Mouse (Mus musculus) layer of hippocampus, adult 9-11 months (tissue): Measurements from ENCODE around the gene Meis1.

Experiments used
- DNase-seq: peaks from one replicate; pipeline ENCODE4 v3.0.0; 2022

The Meis1 gene

DNA sequence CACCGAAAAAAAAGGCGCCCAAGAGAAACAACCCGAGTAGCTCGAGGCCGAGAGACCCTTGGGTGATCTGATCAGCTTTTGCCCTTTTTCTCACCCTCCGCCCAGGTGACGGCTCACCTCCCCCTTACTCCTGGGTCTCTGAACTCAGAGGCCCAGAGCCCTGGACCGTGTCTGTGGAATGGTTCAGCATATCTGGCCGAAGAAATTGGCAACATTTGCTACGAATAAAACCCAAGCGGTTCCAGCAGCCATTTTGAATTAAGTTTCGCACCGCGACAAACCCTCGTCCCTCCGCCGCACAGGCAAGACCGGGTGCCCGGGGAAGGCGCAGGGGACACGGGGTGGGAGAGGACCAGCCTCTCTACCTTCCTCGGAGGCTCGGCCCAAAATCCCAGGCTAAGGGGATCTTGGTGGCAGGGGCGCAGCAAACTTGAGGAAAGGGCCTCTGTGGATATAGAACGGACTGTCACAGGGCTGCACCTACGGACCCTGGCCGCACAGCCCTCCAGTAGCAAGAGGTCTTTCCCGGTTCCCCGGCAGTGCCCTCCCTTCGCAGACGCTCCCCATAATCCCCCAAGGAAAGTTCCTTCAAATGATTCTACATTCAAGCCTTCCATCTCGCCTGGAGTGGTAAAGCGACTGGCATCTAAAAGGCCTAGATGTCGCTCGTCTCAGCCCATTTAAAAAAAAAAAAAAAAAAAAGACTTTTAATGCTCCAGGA, 4.2 kb downstream of the Meis1 start:
- no peak for DNase-seq

DNA sequence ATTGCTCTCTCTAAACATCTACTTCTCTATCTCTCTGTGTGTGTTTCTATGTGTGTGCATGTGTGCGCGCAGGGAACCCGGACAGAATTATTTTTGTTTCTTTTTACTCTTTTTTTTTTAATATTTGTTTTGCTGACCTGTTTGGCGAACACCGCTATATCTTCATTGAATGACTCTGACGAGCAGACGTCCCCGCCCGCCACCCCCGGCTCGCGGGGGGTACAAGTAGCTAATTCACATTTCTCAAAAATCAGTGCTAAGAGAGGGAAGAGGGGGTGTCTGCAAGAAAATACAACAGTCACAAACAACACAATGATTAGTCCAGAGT, 4.7 kb downstream of the Meis1 start:
- DNase-seq: no peak

DNA sequence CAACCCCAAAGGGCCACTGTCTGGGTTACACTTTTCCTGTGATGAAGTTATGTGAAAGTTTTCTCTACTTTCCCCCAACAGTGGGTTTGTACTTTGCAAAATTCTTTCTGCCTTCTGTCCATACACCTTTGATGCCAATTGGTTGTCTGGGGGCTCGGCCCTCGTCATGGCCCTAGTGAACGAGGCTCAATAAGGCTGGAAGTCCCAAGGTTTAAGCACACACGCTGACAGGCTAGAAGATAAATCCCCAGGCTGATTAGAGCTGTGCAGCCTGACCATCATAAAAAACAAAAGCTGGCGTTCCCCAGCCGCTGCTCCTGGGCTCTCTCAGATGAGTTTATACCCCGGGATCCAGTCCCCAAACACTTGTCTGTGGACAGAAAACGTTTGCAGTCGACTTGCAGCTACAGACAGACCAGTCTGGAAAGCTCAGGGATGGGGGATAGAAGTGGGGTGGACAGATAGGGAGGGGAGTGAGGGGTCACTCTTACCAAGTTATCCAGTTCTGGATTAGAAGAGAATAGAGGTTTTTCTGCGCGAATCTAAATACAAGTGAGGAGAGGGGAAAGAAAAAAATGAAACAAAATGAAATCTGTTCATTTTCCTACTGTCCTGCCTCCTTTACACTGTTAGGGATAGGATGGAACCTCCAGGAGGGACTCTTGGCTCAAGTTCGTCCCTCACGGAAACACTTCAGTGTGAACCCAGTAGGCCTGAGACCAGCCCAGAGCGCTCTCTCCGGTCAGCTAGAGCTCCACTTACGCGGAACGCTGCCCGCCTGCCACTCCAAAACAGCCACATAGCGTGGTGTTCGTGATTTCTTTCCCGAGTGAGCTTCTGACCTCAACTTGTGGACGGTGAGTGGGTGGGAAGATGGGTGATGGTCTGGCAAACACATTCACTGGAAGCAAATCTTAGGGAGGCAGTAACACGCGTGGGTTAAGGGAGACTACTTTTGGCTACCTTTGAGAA, 5.4 kb downstream of the Meis1 start:
- DNase-seq: no peak

DNA sequence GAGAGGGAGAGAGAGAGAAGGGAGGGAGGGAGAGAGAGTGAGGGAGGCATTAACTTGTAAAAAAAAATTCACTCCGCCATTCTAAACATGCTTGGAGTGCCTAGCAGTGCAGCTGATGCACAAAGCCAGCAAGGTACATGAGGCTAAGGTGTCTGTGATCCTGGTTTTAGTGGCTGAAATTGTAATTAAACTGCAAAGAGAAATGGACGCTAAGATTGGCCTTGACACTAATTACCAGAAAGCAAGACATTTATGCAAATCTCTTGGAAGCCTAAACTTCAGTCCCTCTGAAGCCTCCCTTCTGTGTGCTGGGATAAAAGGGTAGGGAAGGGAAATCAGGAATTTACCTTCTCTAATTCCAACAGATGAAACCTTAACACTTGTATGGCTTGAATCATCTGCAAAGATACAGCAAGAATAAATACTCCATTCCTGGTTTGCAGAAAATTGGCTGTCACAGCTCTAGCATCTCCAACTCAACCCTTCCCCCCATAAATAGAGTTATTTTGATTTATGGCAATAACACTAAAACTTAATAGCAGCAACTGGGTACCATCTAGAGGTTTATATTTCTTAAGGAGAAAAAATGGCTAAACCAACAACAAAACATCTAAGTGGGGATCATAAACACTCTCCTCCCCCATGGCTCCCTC, 6.2 kb downstream of the Meis1 start:
- DNase-seq: no peak

DNA sequence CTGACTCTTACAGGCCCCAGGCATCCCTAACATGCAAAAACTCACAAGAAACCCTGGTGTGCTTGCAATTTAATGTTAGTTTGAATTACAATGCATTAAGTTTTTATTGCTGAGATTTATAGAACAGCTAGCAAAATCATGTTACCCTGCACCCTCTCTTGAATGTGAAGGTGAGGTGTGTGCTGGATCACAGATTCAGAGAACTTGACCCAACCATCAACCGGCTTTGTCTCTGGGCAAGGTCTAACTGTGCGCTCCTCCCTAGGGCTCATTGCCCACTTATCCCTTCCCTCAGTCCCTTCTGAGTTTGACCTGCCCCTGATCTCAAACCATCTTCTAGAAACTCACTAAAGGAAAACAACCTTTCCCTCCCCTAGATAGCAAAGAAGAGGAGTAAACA, 6.8 kb downstream of the Meis1 start:
- no peak for DNase-seq

DNA sequence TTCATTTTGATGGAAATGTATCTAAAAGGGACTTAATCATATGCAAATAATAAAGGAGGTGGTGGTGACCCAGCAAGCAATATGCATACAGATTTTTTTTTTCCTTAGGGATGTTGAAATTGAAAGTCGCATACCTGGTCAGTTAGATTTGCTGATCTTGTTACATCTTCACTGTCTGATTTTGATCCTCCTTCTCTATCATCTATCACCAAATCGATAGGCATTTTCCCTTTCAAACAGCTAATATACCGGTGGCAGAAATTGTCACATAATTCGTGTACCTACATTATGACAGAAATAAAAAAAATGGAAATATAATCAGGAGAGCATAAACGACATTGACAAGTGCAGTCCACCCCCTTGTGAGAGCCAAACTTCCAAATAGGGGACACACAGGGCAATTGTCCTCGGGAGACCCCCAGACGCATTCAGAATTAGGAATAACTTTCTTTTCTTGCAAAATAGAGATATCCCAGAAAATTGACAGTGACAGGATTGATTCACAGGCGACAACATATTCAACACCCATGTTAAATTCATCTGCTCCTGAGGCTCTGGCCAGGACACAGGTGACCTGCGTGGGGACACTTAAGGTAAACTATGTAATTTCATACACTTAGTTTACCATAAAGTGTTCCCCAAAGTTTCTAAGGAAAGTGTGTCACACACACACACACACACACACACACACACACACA, 7.5 kb downstream of the Meis1 start:
- DNase-seq: no peak

DNA sequence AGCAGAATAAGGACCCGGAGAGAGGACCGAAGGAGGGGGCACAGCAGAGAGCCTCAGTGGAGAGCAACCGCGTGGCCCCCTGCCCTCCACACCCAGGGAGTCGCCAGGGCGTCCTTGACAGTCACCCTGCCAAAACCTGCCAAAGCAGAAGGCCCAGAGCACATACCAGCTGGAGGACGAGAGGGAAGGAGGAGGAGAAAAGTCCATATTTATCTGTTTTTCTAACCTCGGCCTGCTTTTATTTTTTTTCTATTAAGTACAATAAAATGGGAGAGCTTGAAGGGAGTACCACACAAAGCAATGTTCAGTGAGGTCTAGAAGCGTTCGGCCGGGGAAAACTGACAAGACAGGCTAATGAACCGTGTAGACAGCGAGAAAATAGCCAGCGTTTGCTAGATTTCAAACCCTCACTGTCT, 8.4 kb downstream of the Meis1 start:
- DNase-seq: no peak

DNA sequence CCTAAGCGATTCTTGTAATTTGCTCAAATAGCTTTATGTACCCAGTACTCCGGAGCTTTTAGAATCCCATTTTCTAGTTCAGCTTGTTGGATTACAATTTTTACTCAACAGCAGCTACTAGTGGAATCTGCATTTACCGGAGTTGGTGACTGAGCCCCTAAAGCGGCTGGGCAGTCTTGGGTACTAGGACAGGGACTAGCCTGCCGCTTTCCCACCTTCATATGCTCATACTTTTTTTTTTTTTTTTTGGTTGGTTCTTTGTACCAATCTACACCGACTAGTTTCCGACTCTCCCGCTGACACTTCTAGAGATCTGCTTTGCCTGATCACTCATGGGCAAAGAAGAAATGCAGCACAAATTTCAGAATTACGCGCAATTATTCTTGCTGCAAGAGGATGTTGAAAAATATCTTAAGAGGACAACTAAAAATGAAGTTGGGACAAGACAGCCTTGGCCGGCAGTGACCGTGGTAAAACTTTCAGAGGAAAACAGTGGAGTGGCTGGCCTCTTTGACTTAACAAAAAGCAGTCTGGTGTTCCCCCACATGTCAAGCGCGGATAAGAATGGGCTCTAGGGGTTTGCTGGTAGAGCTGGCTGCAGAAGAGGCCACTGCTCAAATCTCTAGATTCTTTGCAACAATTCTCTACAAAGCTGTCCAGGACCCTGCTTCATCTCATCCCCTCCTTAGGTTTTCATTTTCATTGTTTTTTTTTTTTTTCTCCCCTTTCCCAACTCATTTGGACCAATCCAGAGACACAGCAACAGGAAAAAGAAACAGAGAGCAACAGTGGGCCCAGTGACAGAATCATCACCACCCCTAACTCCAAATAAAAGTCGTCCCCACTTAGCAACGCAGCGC, 9.0 kb downstream of the Meis1 start:
- no peak for DNase-seq

DNA sequence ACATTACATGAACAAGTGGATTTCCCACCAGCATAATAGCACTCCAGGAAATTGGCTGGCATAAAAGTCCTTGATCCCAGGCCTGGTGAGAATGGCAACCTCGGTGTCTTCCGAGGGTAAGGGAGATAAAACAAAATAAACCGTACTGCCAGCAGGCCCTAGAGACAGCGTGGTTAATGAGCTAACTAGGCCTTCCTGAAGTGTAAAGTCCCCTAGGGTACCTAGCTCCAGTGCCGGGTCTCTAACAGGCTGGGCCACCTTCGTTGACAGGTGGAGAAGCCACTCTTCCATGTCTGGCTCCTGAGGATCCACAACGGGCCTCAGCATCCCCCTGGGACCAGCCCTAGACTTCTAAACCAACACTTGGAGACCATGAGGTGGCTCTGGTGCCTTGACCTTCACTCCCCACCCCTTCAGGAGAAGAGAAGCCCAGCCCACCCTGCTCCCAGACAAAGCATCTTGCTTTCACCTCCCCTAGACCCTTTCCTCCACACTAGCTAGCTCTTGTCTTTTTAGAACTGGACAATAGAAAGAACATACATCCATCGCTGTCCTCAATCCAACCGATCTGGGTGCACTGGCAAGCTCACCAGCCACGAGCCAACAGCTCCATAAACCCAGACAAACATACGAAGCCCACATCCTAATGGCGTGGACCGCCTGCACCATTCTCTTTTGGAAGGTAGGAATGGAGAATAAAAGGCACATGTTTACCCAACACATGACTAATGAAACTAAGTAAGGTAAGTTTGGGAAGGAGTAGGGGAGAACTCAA, 10.0 kb downstream of the Meis1 start:
- DNase-seq: no peak

DNA sequence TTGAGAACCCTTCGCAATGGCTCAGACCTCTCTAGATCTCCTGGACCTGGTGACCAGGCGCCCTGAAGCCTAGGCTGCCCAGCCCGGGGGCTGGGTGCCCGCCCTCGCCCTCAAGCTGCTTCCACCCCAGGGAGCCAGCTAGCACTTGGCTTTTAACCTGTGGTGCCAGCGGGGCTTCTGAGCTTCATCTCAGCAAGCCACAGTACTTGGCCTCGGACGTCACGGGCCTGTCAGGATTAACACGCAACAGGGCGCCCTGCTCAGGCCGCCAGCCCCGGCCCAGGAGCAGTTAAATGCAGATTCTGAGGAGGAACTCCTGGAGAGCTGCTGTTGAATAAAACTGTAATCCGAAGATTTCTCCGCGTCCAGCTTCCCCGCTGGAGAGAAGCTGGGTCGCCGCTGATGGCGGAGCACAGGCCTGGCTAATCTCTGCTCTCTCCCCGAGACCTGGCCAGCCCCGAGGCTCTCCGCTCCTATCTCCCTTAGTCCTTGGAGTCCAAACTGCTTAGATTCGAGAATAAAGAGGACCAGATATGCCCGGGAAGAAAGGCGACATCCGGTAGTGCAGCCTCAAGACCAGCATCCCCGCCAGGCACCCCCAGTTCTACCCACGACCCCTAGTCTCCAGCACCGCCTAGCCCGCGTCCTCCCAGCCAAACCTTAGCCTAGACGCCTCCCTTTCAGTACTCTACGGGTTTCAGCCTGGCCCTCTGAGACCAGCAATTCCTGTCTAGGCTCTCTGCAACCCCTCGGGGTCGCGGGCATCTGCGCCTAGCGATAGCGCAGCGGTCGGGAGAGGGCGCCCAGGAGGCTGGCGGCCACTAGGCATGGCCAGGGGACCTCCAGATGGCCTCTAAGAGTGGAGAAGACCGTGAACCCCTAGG, 11.0 kb downstream of the Meis1 start:
- DNase-seq: no peak

DNA sequence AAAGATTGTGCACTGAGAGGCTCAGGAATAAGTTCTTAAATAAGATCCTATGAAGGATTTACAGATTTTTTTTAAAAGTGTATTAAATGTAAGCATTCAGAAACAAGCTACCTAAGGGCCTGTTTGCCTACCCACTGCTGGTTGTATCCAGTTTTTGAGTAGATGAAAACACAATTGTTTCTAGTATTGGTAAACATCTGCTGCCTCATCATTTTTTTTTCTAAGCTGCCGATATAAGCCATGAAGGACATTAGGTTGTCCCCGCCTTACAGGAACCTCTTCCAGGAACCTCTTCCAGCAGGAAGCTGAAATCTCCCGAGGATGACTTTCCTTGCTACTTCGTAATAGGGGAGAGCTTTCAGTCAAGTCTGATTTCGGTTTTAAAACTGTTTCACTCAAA, 11.7 kb downstream of the Meis1 start:
- DNase-seq: no peak

DNA sequence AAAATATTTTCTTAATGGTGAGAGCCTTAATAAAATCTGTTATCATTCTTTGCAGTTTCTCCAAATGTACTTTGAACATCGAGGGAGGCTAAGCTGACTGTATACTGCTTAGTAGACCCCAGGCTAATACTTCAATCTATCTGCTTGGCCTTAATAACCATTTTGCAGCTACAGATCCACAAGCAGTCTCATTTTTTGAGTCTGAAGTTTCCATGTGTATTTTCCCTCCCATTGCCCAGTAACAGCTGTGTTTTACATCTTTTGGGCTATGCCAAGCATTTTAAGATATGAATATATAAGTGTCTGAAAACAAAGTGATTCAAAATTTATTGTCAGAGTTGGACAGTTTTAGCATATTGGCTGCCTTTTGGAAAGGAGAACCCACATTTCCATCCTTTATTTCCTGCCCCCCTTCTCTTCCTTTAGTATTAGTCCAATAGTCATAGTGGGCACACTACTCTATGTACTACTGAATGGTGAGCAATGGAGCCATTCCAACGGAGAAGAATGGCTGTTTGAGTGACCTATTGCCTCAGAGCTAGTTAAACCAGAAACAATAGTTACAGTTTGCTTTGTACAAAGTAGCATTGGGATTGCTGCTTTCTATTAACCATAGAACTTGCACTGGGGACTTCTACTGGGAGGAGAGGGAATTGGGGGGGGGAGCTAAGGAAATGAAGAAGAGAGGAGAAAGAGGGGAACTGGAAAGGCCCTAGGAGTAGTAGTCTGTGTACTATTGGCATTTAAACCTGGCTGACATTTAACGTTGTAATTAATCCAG, 12.7 kb downstream of the Meis1 start:
- DNase-seq: no peak

DNA sequence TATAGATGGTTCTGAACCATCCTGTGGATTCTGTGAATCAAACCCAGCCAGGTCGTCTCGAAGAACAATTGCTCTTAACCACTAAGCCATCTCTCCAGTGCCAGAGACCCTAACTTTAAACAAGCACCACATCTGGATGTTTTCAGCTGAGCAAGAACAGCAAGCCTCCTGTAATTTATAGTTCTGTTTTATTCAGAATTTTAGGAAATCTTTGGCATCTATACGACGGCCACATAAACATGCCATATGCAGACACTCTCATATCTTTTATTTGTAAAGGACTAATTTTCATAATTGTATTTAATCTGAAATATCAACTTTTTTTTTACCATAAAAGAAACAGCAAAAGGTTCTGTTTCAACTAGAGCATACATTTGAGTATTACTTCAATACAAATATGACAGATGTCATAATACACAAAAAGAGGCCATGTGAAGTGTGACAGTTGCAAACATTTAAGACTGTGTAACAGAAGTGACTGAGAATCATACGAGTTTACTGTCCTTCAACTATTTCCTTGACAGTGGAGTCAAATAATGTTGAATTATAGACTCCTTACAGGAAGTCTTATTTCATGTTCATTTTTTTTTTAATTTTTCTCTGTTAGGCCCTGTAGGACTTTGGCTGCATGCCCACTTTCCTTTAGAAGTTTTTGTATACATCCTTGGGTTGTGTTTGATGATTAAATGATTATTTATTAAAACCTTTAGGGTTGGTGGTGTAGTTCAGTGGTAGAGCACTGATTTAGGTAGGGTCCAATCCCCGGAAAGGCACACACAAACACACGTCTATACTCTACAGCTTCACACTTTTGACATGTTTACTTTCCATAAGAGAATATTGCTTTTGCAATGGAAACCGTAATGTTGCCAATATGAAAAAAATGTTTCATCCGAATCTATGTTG, 13.5 kb downstream of the Meis1 start:
- DNase-seq: no peak

DNA sequence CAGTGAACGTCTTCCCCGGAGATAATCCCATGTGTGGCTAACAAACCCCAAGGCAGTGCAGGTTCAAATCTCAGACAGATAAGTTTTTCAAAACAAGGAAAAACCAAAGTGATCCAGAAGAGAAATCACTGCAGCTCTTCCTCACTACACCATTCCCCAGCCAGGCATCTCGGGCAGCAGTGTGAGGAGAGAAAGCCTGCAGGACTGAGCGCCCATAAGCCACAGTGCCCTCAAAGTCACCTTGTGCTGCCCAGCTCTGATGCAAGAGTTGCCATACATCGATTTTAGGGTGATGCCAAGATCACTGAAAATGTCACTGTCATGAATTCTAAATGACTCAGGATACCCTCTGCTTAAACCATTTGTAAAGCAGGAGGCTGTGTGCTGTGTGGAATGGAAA, 15.7 kb downstream of the Meis1 start:
- DNase-seq: no peak

DNA sequence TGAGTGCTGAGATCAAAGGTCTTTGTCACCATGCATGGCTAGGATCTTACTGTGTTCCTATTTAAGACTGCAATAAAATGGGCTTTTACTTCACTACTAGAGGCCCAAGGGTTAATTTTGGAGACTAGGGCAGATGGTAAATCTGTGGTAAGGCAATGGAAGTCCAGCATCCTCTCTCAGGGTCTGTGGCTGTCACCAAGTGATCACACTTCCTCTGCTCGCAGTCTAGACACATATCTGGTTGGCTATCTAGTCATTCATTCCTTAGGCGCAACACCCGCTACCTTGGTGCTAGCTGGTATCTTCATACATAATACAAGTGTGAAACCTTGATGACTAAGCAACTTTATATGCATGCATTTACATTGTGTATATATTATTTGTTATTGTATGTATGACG, 22.0 kb downstream of the Meis1 start:
- no peak for DNase-seq

DNA sequence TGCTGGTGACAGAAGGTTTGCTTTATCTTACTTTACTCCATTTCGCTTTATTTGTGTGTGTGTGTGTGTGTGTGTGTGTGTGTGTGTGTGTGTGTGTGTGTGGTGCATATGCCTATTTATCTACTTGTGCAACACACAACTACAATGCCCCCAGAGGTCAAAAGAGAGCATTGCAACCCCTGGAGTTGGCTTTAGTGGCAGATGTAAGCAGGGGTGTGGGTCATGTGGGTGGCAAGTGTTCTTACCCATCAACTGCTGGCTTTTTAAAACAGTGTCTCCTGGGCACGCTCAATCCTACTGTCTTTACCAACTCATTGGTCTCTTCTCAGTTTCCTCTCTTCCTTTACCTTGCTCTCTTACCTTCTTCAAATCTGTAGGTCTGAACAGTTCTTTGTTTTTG, 22.5 kb downstream of the Meis1 start:
- no peak for DNase-seq

DNA sequence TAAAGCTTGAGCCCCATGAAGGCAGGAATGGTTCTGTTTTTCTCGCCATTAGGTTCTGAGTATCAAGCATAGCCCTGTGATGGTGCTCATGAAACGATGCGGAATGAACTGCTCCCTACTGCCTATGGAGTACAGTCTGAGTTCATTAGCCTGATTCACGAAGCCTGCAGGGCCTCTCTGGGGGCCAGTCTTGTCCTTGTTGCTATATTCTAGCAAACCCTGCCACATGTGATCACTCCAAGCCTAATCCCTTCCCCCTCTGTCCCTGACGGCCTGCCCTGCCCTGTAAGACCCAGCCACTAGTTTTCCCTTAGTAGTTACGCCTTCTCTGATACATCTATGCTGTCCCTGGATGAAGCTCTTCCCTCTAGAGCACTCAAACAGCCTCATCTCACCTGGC, 26.0 kb downstream of the Meis1 start:
- no peak for DNase-seq

DNA sequence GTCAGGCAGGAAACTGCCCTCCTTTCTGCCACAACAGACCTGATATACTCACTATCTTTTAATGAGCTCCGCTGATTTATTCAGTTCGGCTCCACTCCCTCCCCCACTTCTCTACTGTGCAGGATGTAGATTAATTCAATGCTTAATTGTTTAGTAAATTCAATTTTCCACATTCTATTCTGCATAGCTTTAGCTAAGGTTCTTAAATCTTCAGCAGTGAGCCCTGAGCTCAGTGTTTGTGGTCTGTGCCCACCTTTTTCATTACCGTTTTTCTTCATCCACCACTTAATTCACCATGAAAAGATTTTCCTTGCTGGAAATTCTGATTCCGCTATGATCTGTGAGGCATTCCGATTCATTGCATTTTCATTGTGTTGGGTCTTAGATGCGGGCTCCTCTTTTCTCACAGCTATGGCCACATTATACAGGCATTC, 28.5 kb downstream of the Meis1 start:
- no peak for DNase-seq
